In the genomic region with DNA sequence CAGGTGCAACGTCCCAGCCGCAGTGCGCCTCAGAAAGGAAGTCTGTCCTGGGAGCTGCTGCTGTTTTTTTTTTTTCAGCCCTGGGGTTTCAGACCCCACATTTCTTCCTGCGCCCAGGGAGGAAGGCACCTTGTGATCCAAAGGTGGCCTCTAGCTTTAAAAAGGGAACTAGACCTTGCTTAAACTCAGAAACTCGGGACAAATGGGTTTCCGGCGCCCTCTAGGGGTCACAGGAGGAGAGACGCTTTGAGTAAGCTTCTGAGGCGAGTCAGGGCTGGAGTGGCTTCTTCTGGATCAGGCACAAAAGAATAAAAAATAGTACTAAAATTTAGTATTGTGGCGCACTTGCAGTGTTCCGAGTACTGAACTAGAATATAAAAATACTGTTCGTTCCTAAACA, we compare ENCODE assay signal across 8 mouse cellular contexts. TPM values are rescaled to one million over a fixed set of nuclear protein-coding genes. Genes with fewer than 3 reads are reported as not detected.
DNase-seq lines count a peak whose midpoint lies in the region; ATAC-seq lines count a peak whose summit lies in the region.

No protein-coding gene starts in this region.

- ATAC-seq in kidney, embryonic 14.5 days (ENCODE audit: low FRiP score, low TSS enrichment), result no peak

- no peak overlapping the region for H3K4me3 ChIP-seq in kidney, embryonic 14.5 days (ENCODE audit: low read length)

- H3K27ac ChIP-seq in kidney, embryonic 14.5 days (ENCODE audit: low read depth, low read length), result no peak overlapping the region

- peak; percentile 31 for DNase-seq in kidney, adult 11 months
- peak; percentile 18 for DNase-seq in T-cell, adult 2 months (ENCODE audit: low spot score)
- DNase-seq in cerebellum, postnatal 4 days (ENCODE audit: low spot score in 2 of 2), result peak; percentile 41 to 66
- DNase-seq in heart, adult 9 months (ENCODE audit: low spot score in 2 of 2), result peak; percentile 32 to 58
- DNase-seq in large intestine, adult 2 months (ENCODE audit: low read depth, low spot score), result peak; percentile 45
- peak; percentile 74 for DNase-seq in lung, postnatal 14 days
- peak; percentile 48 to 81 for DNase-seq in spleen, postnatal 4 days (ENCODE audit: low spot score in 2 of 2)

- peaks cover 95% of the 10 kb centered on the region for H3K27me3 ChIP-seq in kidney, embryonic 14.5 days (ENCODE audit: control insufficient read depth, insufficient read depth, low read length)

- H3K4me1 ChIP-seq in kidney, embryonic 14.5 days (ENCODE audit: control insufficient read depth, insufficient read depth, low read length), result no peaks in the 10 kb centered on the region

- H3K4me2 ChIP-seq in kidney, embryonic 14.5 days (replicated peaks; ENCODE audit: low read depth, low read length), result no peak overlapping the region

- H3K9ac ChIP-seq in kidney, embryonic 14.5 days (ENCODE audit: low read depth, low read length), result no peak overlapping the region

- 1% methylated on average over 12 of the region's 12 CpGs for WGBS in kidney, embryonic 14.5 days
- WGBS in large intestine, adult 2 months, result 4% methylated on average over 12 of the region's 12 CpGs

- no peaks in the 10 kb centered on the region for H3K9me3 ChIP-seq in kidney, embryonic 14.5 days (ENCODE audit: control insufficient read depth, low read length)

- no peaks in the 10 kb centered on the region for H3K36me3 ChIP-seq in kidney, embryonic 14.5 days (ENCODE audit: control insufficient read depth, insufficient read depth, low read length)

RNA-seq across cellular contexts. Expression of gene Tlx1, which starts 10.6 kb away (rescaled TPM):
- polyA plus RNA-seq in kidney, embryonic 14.5 days (2014; fragmentation: Nextera tagmentation; extraction: Ambion mirVana), result 0.26 TPM in 1 of 2 replicates, not detected in the other
- not detected in 2 replicates for polyA plus RNA-seq in large intestine, adult 2 months (2012; rRNA removed)

Comparison
In these comparisons a context has a peak if more than half of its experiments do, and no peak if none do; other contexts are left out.
1. DNase-seq: peak in every context shown above with its lines; median percentile 74 in lung, postnatal 14 days; 64 in spleen, postnatal 4 days; 54 in cerebellum, postnatal 4 days; 45 in heart, adult 9 months; 45 in large intestine, adult 2 months; 31 in kidney, adult 11 months; 18 in T-cell, adult 2 months.